In genomic region chr6:88235461-88235860, GRCm38 (mm10) we compare ENCODE assay signal across 26 mouse cellular contexts. TPM values are rescaled to one million over a fixed set of nuclear protein-coding genes. Genes with fewer than 3 reads are reported as not detected.
DNase-seq lines count a peak whose midpoint lies in the region; ATAC-seq and TF ChIP-seq lines count a peak whose summit lies in the region.
"Had no signal": no experiment of that assay in that cellular context is flagged by ENCODE, and none has a peak within 500 bp of the region (broad histone marks: within the 10 kb centered on the region; RNA-seq: fewer than 3 reads in every experiment).

No protein-coding gene starts in this region.

- no peak for DNase-seq in heart, adult 8-10 months (ENCODE audit: low spot score)
- peak; percentile 92 for DNase-seq in midbrain, embryonic 11.5 days (ENCODE audit: low spot score, missing footprints)
- no peak for DNase-seq in limb, embryonic 10.5 days (ENCODE audit: low spot score)
- no peak for DNase-seq in lung, adult 2 months
- no peak for DNase-seq in lung, postnatal 25 days (ENCODE audit: low spot score)
- DNase-seq: adrenal gland, adult 2 months; cerebellum, adult 9-11 months; gastrocnemius, postnatal 14 days; kidney, adult 8-10 months; kidney, postnatal 36 days; spleen, adult 18-20 months; thymus, adult 2 months had no signal

- no peak overlapping the region for H3K4me3 ChIP-seq in heart, embryonic 13.5 days
- 0 out of 2 replicates have a peak overlapping the region, but pooled peaks have one; percentile 4 for H3K4me3 ChIP-seq in midbrain, embryonic 11.5 days (ENCODE audit: low read depth, low read length)
- no peak overlapping the region for H3K4me3 ChIP-seq in midbrain, embryonic 15.5 days
- H3K4me3 ChIP-seq in limb, embryonic 10.5 days, result peak overlapping the region; percentile 32; the same call in 1 of the 2 replicates
- no peak overlapping the region for H3K4me3 ChIP-seq in neural tube, embryonic 12.5 days
- H3K4me3 ChIP-seq in lung, adult 2 months (replicated peaks; ENCODE audit: extremely low read depth, low read depth, low read length), result no peak overlapping the region
- H3K4me3 ChIP-seq: liver, embryonic 12.5 days; lung, embryonic 15.5 days; myocyte had no signal

- no peaks in the 10 kb centered on the region for H3K36me3 ChIP-seq in heart, embryonic 13.5 days
- no peaks in the 10 kb centered on the region for H3K36me3 ChIP-seq in midbrain, embryonic 11.5 days (ENCODE audit: control insufficient read depth, insufficient read depth, low read length)
- no peaks in the 10 kb centered on the region for H3K36me3 ChIP-seq in midbrain, embryonic 15.5 days (replicated peaks)
- no peaks in the 10 kb centered on the region for H3K36me3 ChIP-seq in limb, embryonic 10.5 days
- H3K36me3 ChIP-seq in neural tube, embryonic 12.5 days, result no peaks in the 10 kb centered on the region
- H3K36me3 ChIP-seq: heart, embryonic 15.5 days; liver, embryonic 12.5 days; lung, embryonic 15.5 days had no signal

- no peak for TF ChIP-seq CTCF in lung, adult 2 months (IDR thresholded peaks at IDR 0.05; ENCODE audit: insufficient read depth, low read length)

- H3K9me3 ChIP-seq in heart, embryonic 13.5 days, result no peaks in the 10 kb centered on the region
- no peaks in the 10 kb centered on the region for H3K9me3 ChIP-seq in midbrain, embryonic 11.5 days (ENCODE audit: control insufficient read depth, low read length)
- no peaks in the 10 kb centered on the region for H3K9me3 ChIP-seq in midbrain, embryonic 15.5 days
- H3K9me3 ChIP-seq in limb, embryonic 10.5 days (replicated peaks), result no peaks in the 10 kb centered on the region
- no peaks in the 10 kb centered on the region for H3K9me3 ChIP-seq in neural tube, embryonic 12.5 days
- H3K9me3 ChIP-seq: heart, embryonic 15.5 days; liver, embryonic 12.5 days; lung, embryonic 15.5 days had no signal

- H3K9ac ChIP-seq in heart, embryonic 13.5 days, result peak overlapping the region; percentile 68; the same call in 1 of the 2 replicates
- H3K9ac ChIP-seq in midbrain, embryonic 11.5 days (ENCODE audit: low read length), result peak overlapping the region; percentile 31
- H3K9ac ChIP-seq in midbrain, embryonic 15.5 days, result no peak overlapping the region
- H3K9ac ChIP-seq in neural tube, embryonic 12.5 days, result no peak overlapping the region
- H3K9ac ChIP-seq: liver, embryonic 12.5 days; lung, embryonic 15.5 days had no signal

- peaks cover 87% of the 10 kb centered on the region for H3K27me3 ChIP-seq in heart, embryonic 13.5 days (replicated peaks)
- H3K27me3 ChIP-seq in midbrain, embryonic 11.5 days (ENCODE audit: control insufficient read depth, insufficient read depth, low read length), result peaks cover 10% of the 10 kb centered on the region
- H3K27me3 ChIP-seq in midbrain, embryonic 15.5 days (replicated peaks), result 0 out of 2 replicates have a peak, but pooled peaks cover 3% of the 10 kb centered on the region
- peaks cover 79% of the 10 kb centered on the region for H3K27me3 ChIP-seq in limb, embryonic 10.5 days (ENCODE audit: low read depth, poor library complexity, severe bottlenecking)
- peaks cover 49% of the 10 kb centered on the region for H3K27me3 ChIP-seq in neural tube, embryonic 12.5 days (replicated peaks)

- no peak for ATAC-seq in heart, embryonic 13.5 days (ENCODE audit: extremely low read depth, insufficient number of reproducible peaks, low FRiP score, low TSS enrichment)
- no peak; the same call in 1 of the 2 replicates for ATAC-seq in midbrain, embryonic 11.5 days (ENCODE audit: low FRiP score)
- no peak for ATAC-seq in midbrain, embryonic 15.5 days (replicated peaks)
- ATAC-seq in neural tube, embryonic 12.5 days (ENCODE audit: low FRiP score, low read depth), result no peak
- ATAC-seq: CD4-positive, CD25-positive, alpha-beta regulatory T cell, adult 4 months; liver, embryonic 12.5 days had no signal

- WGBS in heart, embryonic 13.5 days, result 31% methylated on average over 8 of the region's 8 CpGs
- WGBS in midbrain, embryonic 11.5 days, result 19% methylated on average over 8 of the region's 8 CpGs
- WGBS in midbrain, embryonic 15.5 days, result 20% methylated on average over 8 of the region's 8 CpGs
- 23% methylated on average over 8 of the region's 8 CpGs for WGBS in limb, embryonic 10.5 days
- WGBS in neural tube, embryonic 12.5 days, result 19% methylated on average over 8 of the region's 8 CpGs
- 58% methylated on average over 8 of the region's 8 CpGs for WGBS in lung, adult 2 months

- H3K4me1 ChIP-seq in heart, embryonic 13.5 days, result peaks cover 21% of the 10 kb centered on the region
- H3K4me1 ChIP-seq in midbrain, embryonic 11.5 days (ENCODE audit: control insufficient read depth, insufficient read depth, low read length), result peaks cover 10% of the 10 kb centered on the region
- peaks cover 7% of the 10 kb centered on the region for H3K4me1 ChIP-seq in midbrain, embryonic 15.5 days
- H3K4me1 ChIP-seq in limb, embryonic 10.5 days, result peaks cover 11% of the 10 kb centered on the region
- H3K4me1 ChIP-seq in neural tube, embryonic 12.5 days, result peaks cover 12% of the 10 kb centered on the region
- no peaks in the 10 kb centered on the region for H3K4me1 ChIP-seq in lung, adult 2 months (ENCODE audit: control insufficient read depth, insufficient read depth, low read length)

- no peak for TF ChIP-seq POLR2A in lung, adult 2 months (IDR thresholded peaks at IDR 0.05; ENCODE audit: borderline replicate concordance, extremely low read depth, low read depth, low read length)

- no peak overlapping the region for H3K4me2 ChIP-seq in heart, embryonic 13.5 days
- H3K4me2 ChIP-seq in midbrain, embryonic 11.5 days, result peak overlapping the region; percentile 34
- H3K4me2 ChIP-seq in midbrain, embryonic 15.5 days, result no peak overlapping the region
- peak overlapping the region; percentile 55 for H3K4me2 ChIP-seq in neural tube, embryonic 12.5 days (replicated peaks)

- H3K27ac ChIP-seq in heart, embryonic 13.5 days (replicated peaks), result no peak overlapping the region
- peak overlapping the region; percentile 32; the same call in 1 of the 2 replicates for H3K27ac ChIP-seq in midbrain, embryonic 11.5 days (ENCODE audit: low read depth, low read length)
- H3K27ac ChIP-seq in midbrain, embryonic 15.5 days, result no peak overlapping the region
- H3K27ac ChIP-seq in limb, embryonic 10.5 days, result peak overlapping the region; percentile 69; the same call in 1 of the 2 replicates
- no peak overlapping the region for H3K27ac ChIP-seq in neural tube, embryonic 12.5 days
- H3K27ac ChIP-seq: heart, embryonic 15.5 days; liver, embryonic 12.5 days; lung, embryonic 15.5 days had no signal

RNA-seq across cellular contexts. Expression of gene Dnajb8, which starts 13.4 kb away (rescaled TPM):
- polyA plus RNA-seq in heart, embryonic 13.5 days (2015; fragmentation: Nextera tagmentation; extraction: Ambion mirVana), result not detected in 2 replicates
- not detected for total RNA-seq in heart, adult 8-10 months (2022)
- polyA plus RNA-seq in midbrain, embryonic 11.5 days (2014; fragmentation: Nextera tagmentation; extraction: Ambion mirVana), result not detected in 2 replicates
- not detected in 2 replicates for polyA plus RNA-seq in midbrain, embryonic 15.5 days (2015; fragmentation: Nextera tagmentation; extraction: Ambion mirVana)
- polyA plus RNA-seq in limb, embryonic 10.5 days (2016; fragmentation: Nextera tagmentation; extraction: Ambion mirVana), result not detected in 2 replicates
- polyA plus RNA-seq in neural tube, embryonic 12.5 days (2016; fragmentation: Nextera tagmentation; extraction: Ambion mirVana), result not detected in 2 replicates
- not detected in 2 replicates for polyA plus RNA-seq in lung, adult 2 months (2012; rRNA removed)
- total RNA-seq: adrenal gland, adult 2 months; gastrocnemius, postnatal 14 days; layer of hippocampus, postnatal 14 days; left cerebral cortex, postnatal 25 days; megakaryocyte progenitor cell, adult 5-6 weeks; MEL had no signal
- polyA plus RNA-seq: adrenal gland, adult 2 months; CD4-positive, CD25-positive, alpha-beta regulatory T cell, adult 4 months; heart, embryonic 15.5 days; liver, embryonic 12.5 days; lung, embryonic 15.5 days; myocyte; stomach, embryonic 14.5 days; thymus, adult 2 months; urinary bladder, adult 2 months had no signal

RNA-seq across cellular contexts. Expression of gene Gata2, which starts 41.8 kb away (rescaled TPM):
- 14.3 and 17.6 TPM in 2 replicates for polyA plus RNA-seq in heart, embryonic 13.5 days (2015; fragmentation: Nextera tagmentation; extraction: Ambion mirVana)
- 10 to 100 TPM; 13.5 to 20.0 (median 17.4) TPM for total RNA-seq in heart, adult 8-10 months (2022)
- 26.6 and 28.6 TPM in 2 replicates for polyA plus RNA-seq in midbrain, embryonic 11.5 days (2014; fragmentation: Nextera tagmentation; extraction: Ambion mirVana)
- polyA plus RNA-seq in midbrain, embryonic 15.5 days (2015; fragmentation: Nextera tagmentation; extraction: Ambion mirVana), result 20.7 and 20.9 TPM in 2 replicates
- polyA plus RNA-seq in limb, embryonic 10.5 days (2016; fragmentation: Nextera tagmentation; extraction: Ambion mirVana), result 6.8 and 9.0 TPM in 2 replicates
- polyA plus RNA-seq in neural tube, embryonic 12.5 days (2016; fragmentation: Nextera tagmentation; extraction: Ambion mirVana), result 9.0 and 13.7 TPM in 2 replicates
- 184 and 333 TPM in 2 replicates for polyA plus RNA-seq in lung, adult 2 months (2012; rRNA removed)

Comparison
In these comparisons a context has a peak if more than half of its experiments do, and no peak if none do; other contexts are left out.
1. H3K27ac ChIP-seq: peak in midbrain, embryonic 11.5 days (single experiment) and limb, embryonic 10.5 days (single experiment); none in heart, embryonic 13.5 days (single experiment), midbrain, embryonic 15.5 days (single experiment) and neural tube, embryonic 12.5 days (single experiment).
2. H3K4me2 ChIP-seq: peak in midbrain, embryonic 11.5 days (single experiment) and neural tube, embryonic 12.5 days (single experiment); none in heart, embryonic 13.5 days (single experiment) and midbrain, embryonic 15.5 days (single experiment).
3. H3K4me3 ChIP-seq: peak in midbrain, embryonic 11.5 days (single experiment) and limb, embryonic 10.5 days (single experiment); none in heart, embryonic 13.5 days (single experiment), midbrain, embryonic 15.5 days (single experiment), neural tube, embryonic 12.5 days (single experiment) and lung, adult 2 months (single experiment).
4. H3K9ac ChIP-seq: peak in heart, embryonic 13.5 days (single experiment) and midbrain, embryonic 11.5 days (single experiment); none in midbrain, embryonic 15.5 days (single experiment) and neural tube, embryonic 12.5 days (single experiment).